Mouse (Mus musculus): Measurements from ENCODE around the gene Dydc1. TPM values are rescaled to one million over a fixed set of nuclear protein-coding genes. Genes with fewer than 3 reads are reported as not detected.

Gene Dydc1
- not detected for total RNA-seq (2023)

GRCm38 (mm10) chr14:41072229-41072943, at the start of gene Dydc1:
Gene Dydc1 (plus strand): TSS chr14:41072911.

GRCm38 (mm10) chr14:41069108-41069507, 3.6 kb upstream of the Dydc1 start, which contains the start of gene Dydc2:
Gene Dydc2 (minus strand): TSS chr14:41069208.

GRCm38 (mm10) chr14:41104853-41105444, 32.2 kb downstream of the Dydc1 start, which contains the start of gene Mat1a:
Gene Mat1a (plus strand): TSS chr14:41105035.

GRCm38 (mm10) chr14:41131540-41131939, 58.8 kb downstream of the Dydc1 start, which contains the start of gene Sftpa1:
Gene Sftpa1 (plus strand): TSS chr14:41131782.

Other genes with a start within 250 kb of the Dydc1 start
- gene Sh2d4b, start 179.6 kb upstream of the Dydc1 start, total RNA-seq (2023) = 1 to 10 TPM; 2.0 to 2.1 TPM
- gene Tspan14, start 106.1 kb upstream of the Dydc1 start, total RNA-seq (2023) = 10 to 100 TPM; 95.7 to 98.3 TPM
- gene Fam213a, start 59.1 kb upstream of the Dydc1 start, total RNA-seq (2023) = 1 to 10 TPM; 2.8 to 3.4 TPM
- gene Dydc2, start 3.7 kb upstream of the Dydc1 start, total RNA-seq (2023) = not detected
- not detected for gene Mat1a, start 32.1 kb downstream of the Dydc1 start, total RNA-seq (2023)
- gene Sftpa1, start 58.9 kb downstream of the Dydc1 start, total RNA-seq (2023) = not detected
- not detected for gene Mbl1, start 78.5 kb downstream of the Dydc1 start, total RNA-seq (2023)
- not detected for gene Sftpd, start 112.2 kb downstream of the Dydc1 start, total RNA-seq (2023)
- not detected for gene Gm2832, start 205.9 kb downstream of the Dydc1 start, total RNA-seq (2023)

Data from neutrophil, adult 59 days (primary cell).